Mouse (Mus musculus) hindbrain, embryonic 14.5 days (tissue): ENCODE measurements around the gene Oprm1. TPM values are rescaled to one million over a fixed set of nuclear protein-coding genes. Genes with fewer than 3 reads are reported as not detected.

Experiments
- ATAC-seq: fragments of 200-750 bp; cut with Nextera tagmentation; 2 replicates; pipeline ENCODE4 v1.8.0; 2017; ENCODE audit warnings: moderate number of reproducible peaks, mild to moderate bottlenecking, moderate TSS enrichment, moderate library complexity; ENCODE audit not compliant: low FRiP score
- DNase-seq: peaks from one replicate; pipeline ENCODE4 v3.0.0-alpha.2; 2015; ENCODE audit warnings: low spot score
- H3K27ac ChIP-seq: fragments of 300-500 bp; sonication (generic); 2 replicates; pipeline ENCODE4 v1.5.1; 2014; ENCODE audit warnings: mild to moderate bottlenecking, moderate library complexity
- H3K27me3 ChIP-seq: fragments of 300-500 bp; sonication (generic); 2 replicates; pipeline ENCODE4 v1.6.1; 2014; ENCODE audit warnings: mild to moderate bottlenecking, low read length, mixed read lengths; ENCODE audit not compliant: control insufficient read depth, insufficient read depth
- H3K36me3 ChIP-seq: fragments of 300-500 bp; sonication (generic); replicated peaks from 2 replicates; pipeline ENCODE4 v1.6.1; 2014; ENCODE audit not compliant: control insufficient read depth, insufficient read depth
- H3K4me1 ChIP-seq: fragments of 300-500 bp; sonication (generic); replicated peaks from 2 replicates; pipeline ENCODE4 v1.6.1; 2014; ENCODE audit warnings: antibody characterized with exemption, low read length, mixed read lengths; ENCODE audit not compliant: control insufficient read depth, insufficient read depth
- H3K4me2 ChIP-seq: fragments of 300-500 bp; sonication (generic); replicated peaks from 2 replicates; pipeline ENCODE4 v1.6.1; 2014; ENCODE audit warnings: mild to moderate bottlenecking, moderate library complexity
- H3K4me3 ChIP-seq: fragments of 300-500 bp; sonication (generic); replicated peaks from 2 replicates; pipeline ENCODE4 v1.5.1; 2014; ENCODE audit warnings: mild to moderate bottlenecking, low read length
- H3K9ac ChIP-seq: fragments of 300-500 bp; sonication (generic); 2 replicates; pipeline ENCODE4 v1.6.1; 2014
- H3K9me3 ChIP-seq: fragments of 300-500 bp; sonication (generic); 2 replicates; pipeline ENCODE4 v1.6.1; 2016; ENCODE audit warnings: low read length; ENCODE audit not compliant: control insufficient read depth
- WGBS: fragments of 180-500 bp; shearing (Covaris S2); extraction: QIAGEN DNeasy Blood & Tissue Kit; methylation state at CpG from one replicate; pipeline ENCODE4 v1.1.7; 2014; 5-methylcytosine and 5-hydroxymethylcytosine counted together
- polyA plus RNA-seq: library from polyadenylated mRNA; unstranded; fragments of >200 nt; fragmentation: Nextera tagmentation; extraction: Ambion mirVana; gene quantifications from 2 replicates; pipeline ENCODE4 v1.2.1, GENCODE M21; 2014

The Oprm1 gene
- polyA plus RNA-seq, 1 experiment from 2014 or later: 3.6 TPM

- H3K9me3 ChIP-seq: no peaks in the 10 kb centered on the region
- no peak overlapping the region for H3K9ac ChIP-seq
- H3K4me1 ChIP-seq: no peaks in the 10 kb centered on the region
- no peak for DNase-seq
- ATAC-seq: no peak
- H3K36me3 ChIP-seq: no peaks in the 10 kb centered on the region
- no peaks in the 10 kb centered on the region for H3K27me3 ChIP-seq
- no peak overlapping the region for H3K27ac ChIP-seq
- no peak overlapping the region for H3K4me2 ChIP-seq
- no peak overlapping the region for H3K4me3 ChIP-seq
These were observed 196.2 kb downstream of the Oprm1 start for GRCm38 (mm10) chr10:6954533-6954932.

- H3K27me3 ChIP-seq: no peaks in the 10 kb centered on the region
- no peaks in the 10 kb centered on the region for H3K9me3 ChIP-seq
- no peaks in the 10 kb centered on the region for H3K36me3 ChIP-seq
- DNase-seq (no peak), ATAC-seq (no peak)
- 93% methylated on average over 2 of the region's 2 CpGs for WGBS
- H3K27ac ChIP-seq: no peak overlapping the region
- no peaks in the 10 kb centered on the region for H3K4me1 ChIP-seq
- H3K9ac ChIP-seq: no peak overlapping the region
- H3K4me3 ChIP-seq: no peak overlapping the region
- H3K4me2 ChIP-seq: no peak overlapping the region
These were observed 198.1 kb downstream of the Oprm1 start for GRCm38 (mm10) chr10:6956357-6956756.

DNA sequence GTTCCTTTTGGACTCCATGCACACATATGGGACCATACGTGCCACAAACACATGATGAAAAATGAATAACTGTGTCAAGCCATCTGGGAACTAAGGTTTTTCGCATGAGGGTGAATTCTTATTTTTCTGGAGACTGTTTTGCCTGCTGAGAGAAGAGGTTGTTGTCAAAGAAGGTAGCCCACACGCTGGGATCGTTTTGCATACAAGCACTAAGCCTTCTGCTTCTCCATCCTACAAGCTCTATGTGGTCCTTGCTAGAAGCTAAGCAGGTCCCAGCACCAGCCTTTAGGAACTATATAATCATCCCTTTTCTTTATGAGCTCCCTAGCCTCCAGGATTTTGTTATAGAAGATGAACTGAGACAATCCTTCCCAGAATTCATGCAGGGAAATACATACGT, 200.5 kb downstream of the Oprm1 start:
- 81% methylated on average over 5 of the region's 5 CpGs for WGBS
- Histone ChIP-seq H3K4me1 (no peaks in the 10 kb centered on the region), H3K9ac (no peak overlapping the region), H3K9me3 (no peaks in the 10 kb centered on the region), H3K27ac (no peak overlapping the region), H3K4me3 (no peak overlapping the region), H3K4me2 (no peak overlapping the region), H3K36me3 (no peaks in the 10 kb centered on the region), H3K27me3 (no peaks in the 10 kb centered on the region)
- DNase-seq (no peak), ATAC-seq (no peak)

GRCm38 (mm10) chr10:6967588-6968242, 209.4 kb downstream of the Oprm1 start:
- Histone ChIP-seq H3K36me3 (no peaks in the 10 kb centered on the region), H3K27me3 (no peaks in the 10 kb centered on the region), H3K4me3 (no peak overlapping the region), H3K4me2 (no peak overlapping the region), H3K4me1 (no peaks in the 10 kb centered on the region), H3K9ac (no peak overlapping the region), H3K9me3 (no peaks in the 10 kb centered on the region), H3K27ac (no peak overlapping the region)
- ATAC-seq: peak; percentile 76
- peak; percentile 49 for DNase-seq
- 67% methylated on average over 8 of the region's 8 CpGs for WGBS

DNA sequence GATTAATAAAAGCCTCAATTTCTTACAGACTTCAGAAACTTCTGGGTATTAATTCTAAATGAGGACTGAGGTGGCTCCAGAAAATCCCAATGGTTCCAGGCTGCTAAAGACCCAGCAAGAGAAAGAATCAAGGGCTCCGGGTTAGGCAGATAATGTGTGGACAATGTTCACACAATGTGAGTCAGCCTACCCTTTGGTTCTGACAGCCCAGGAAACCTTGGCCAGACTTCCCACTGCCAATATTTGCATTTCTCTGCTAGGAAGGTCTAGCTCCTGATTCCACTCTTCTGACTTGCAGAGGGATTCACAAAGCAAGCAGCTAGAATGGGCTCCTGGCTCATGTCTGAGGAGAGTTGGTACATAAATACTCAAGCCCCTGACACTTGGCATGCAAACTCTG, 210.0 kb downstream of the Oprm1 start:
- no peaks in the 10 kb centered on the region for H3K4me1 ChIP-seq
- no peak overlapping the region for H3K27ac ChIP-seq
- 85% methylated on average over 1 of the region's 1 CpGs for WGBS

GRCm38 (mm10) chr10:6977843-6978242, 219.5 kb downstream of the Oprm1 start:
- DNase-seq: no peak
- Histone ChIP-seq H3K9me3 (no peaks in the 10 kb centered on the region), H3K27ac (no peak overlapping the region), H3K4me1 (no peaks in the 10 kb centered on the region), H3K4me3 (no peak overlapping the region), H3K9ac (no peak overlapping the region), H3K4me2 (no peak overlapping the region), H3K27me3 (no peaks in the 10 kb centered on the region), H3K36me3 (no peaks in the 10 kb centered on the region)
- ATAC-seq: no peak
- WGBS: 61% methylated on average over 2 of the region's 2 CpGs

More for the DNA sequence above, 210.0 kb downstream of the Oprm1 start:
- no peak overlapping the region for H3K4me2 ChIP-seq
- no peaks in the 10 kb centered on the region for H3K9me3 ChIP-seq
- no peaks in the 10 kb centered on the region for H3K27me3 ChIP-seq
- ATAC-seq (no peak), DNase-seq (no peak)
- no peaks in the 10 kb centered on the region for H3K36me3 ChIP-seq
- H3K9ac ChIP-seq: no peak overlapping the region
- no peak overlapping the region for H3K4me3 ChIP-seq

DNA sequence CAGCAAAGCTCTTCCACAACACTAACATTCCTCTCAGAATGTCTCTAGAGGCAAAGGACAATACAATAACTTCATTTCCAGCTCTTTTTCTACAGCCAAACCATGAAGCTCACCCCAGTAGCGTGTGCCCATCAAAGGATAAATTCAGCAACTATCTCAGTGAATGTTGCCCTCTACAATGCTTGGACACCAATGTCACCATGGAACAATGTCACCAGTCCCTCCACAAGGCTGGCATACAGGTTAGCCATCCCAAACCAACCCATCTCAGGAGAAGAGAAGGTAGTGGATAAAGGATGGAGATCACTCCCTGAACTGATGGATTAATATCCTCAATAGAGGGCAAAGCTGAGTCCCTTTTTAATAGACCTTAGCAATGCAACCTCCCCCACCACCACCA, 220.4 kb downstream of the Oprm1 start:
- Histone ChIP-seq H3K4me3 (no peak overlapping the region), H3K9me3 (no peaks in the 10 kb centered on the region), H3K9ac (no peak overlapping the region), H3K27ac (peak overlapping the region; percentile 26; the same call in 1 of the 2 replicates), H3K4me2 (peak overlapping the region; percentile 43), H3K27me3 (no peaks in the 10 kb centered on the region), H3K4me1 (no peaks in the 10 kb centered on the region), H3K36me3 (no peaks in the 10 kb centered on the region)
- 90% methylated on average over 1 of the region's 1 CpGs for WGBS
- ATAC-seq: peak; percentile 28; the same call in 1 of the 2 replicates
- DNase-seq: no peak

GRCm38 (mm10) chr10:6979216-6979615, 220.9 kb downstream of the Oprm1 start:
- no peaks in the 10 kb centered on the region for H3K9me3 ChIP-seq
- no peaks in the 10 kb centered on the region for H3K27me3 ChIP-seq
- DNase-seq (no peak), ATAC-seq (peak; percentile 50; the same call in 1 of the 2 replicates)
- WGBS: 59% methylated on average over 7 of the region's 7 CpGs
- no peaks in the 10 kb centered on the region for H3K4me1 ChIP-seq
- peak overlapping the region; percentile 43 for H3K4me2 ChIP-seq
- no peaks in the 10 kb centered on the region for H3K36me3 ChIP-seq
- peak overlapping the region; percentile 40 for H3K27ac ChIP-seq
- no peak overlapping the region for H3K9ac ChIP-seq
- H3K4me3 ChIP-seq: peak overlapping the region; percentile 19; the same call in 1 of the 2 replicates

- DNase-seq: no peak
- peak; percentile 52 for ATAC-seq
- WGBS: 46% methylated on average over 8 of the region's 8 CpGs
- Histone ChIP-seq H3K36me3 (no peaks in the 10 kb centered on the region), H3K27ac (peak overlapping the region; percentile 48; the same call in 1 of the 2 replicates), H3K4me3 (peak overlapping the region; percentile 19), H3K4me1 (no peaks in the 10 kb centered on the region), H3K4me2 (peak overlapping the region; percentile 43), H3K9ac (peak overlapping the region; percentile 53), H3K9me3 (no peaks in the 10 kb centered on the region), H3K27me3 (no peaks in the 10 kb centered on the region)
These were observed 221.5 kb downstream of the Oprm1 start for GRCm38 (mm10) chr10:6979789-6980188.
